Mouse (Mus musculus): ENCODE measurements around the gene Gk5. TPM values are rescaled to one million over a fixed set of nuclear protein-coding genes. Genes with fewer than 3 reads are reported as not detected.
A peak's percentile ranks its signal among the peaks of the same experiment; 100 is the strongest.
"Not testable (repeated sequence)": the region's sequence is repeated elsewhere in the genome, so short reads cannot be mapped to it uniquely, and the experiment has no call there.

Gk5 gene
- polyA plus RNA-seq, 1 experiment from 2014 or later: 3.7 TPM

- Histone ChIP-seq H3K27me3 (ENCODE audit: control insufficient read depth, insufficient read depth, low read length) (no peaks in the 10 kb centered on the region), H3K9me3 (ENCODE audit: control insufficient read depth, low read length) (no peaks in the 10 kb centered on the region), H3K9ac (no peak overlapping the region), H3K4me1 (replicated peaks; ENCODE audit: control insufficient read depth, insufficient read depth, low read length) (no peaks in the 10 kb centered on the region), H3K27ac (no peak overlapping the region), H3K4me2 (replicated peaks) (no peak overlapping the region), H3K4me3 (replicated peaks; ENCODE audit: low read length) (no peak overlapping the region), H3K36me3 (replicated peaks; ENCODE audit: control insufficient read depth, insufficient read depth) (no peaks in the 10 kb centered on the region)
- ATAC-seq (ENCODE audit: low FRiP score) (no peak), DNase-seq (ENCODE audit: low spot score) (no peak)
- 98% methylated on average over 7 of the region's 7 CpGs for WGBS
Observed at GRCm38 (mm10) chr9:96163443-96163842, 44.3 kb downstream of the Gk5 start.

- not testable (repeated sequence) for H3K9ac ChIP-seq; H3K9me3 ChIP-seq (ENCODE audit: control insufficient read depth, low read length); H3K36me3 ChIP-seq (replicated peaks; ENCODE audit: control insufficient read depth, insufficient read depth); H3K4me2 ChIP-seq (replicated peaks); ATAC-seq (ENCODE audit: low FRiP score); H3K4me3 ChIP-seq (replicated peaks; ENCODE audit: low read length); H3K27me3 ChIP-seq (ENCODE audit: control insufficient read depth, insufficient read depth, low read length); H3K4me1 ChIP-seq (replicated peaks; ENCODE audit: control insufficient read depth, insufficient read depth, low read length); DNase-seq (ENCODE audit: low spot score); H3K27ac ChIP-seq
- WGBS: 98% methylated on average over 13 of the region's 15 CpGs
Observed at GRCm38 (mm10) chr9:96163983-96164382, 44.8 kb downstream of the Gk5 start.

GRCm38 (mm10) chr9:96167168-96167585, 48.0 kb downstream of the Gk5 start:
- DNase-seq (ENCODE audit: low spot score) (peak; percentile 63), ATAC-seq (ENCODE audit: low FRiP score) (no peak)
- Histone ChIP-seq H3K4me3 (replicated peaks; ENCODE audit: low read length) (no peak overlapping the region), H3K4me1 (replicated peaks; ENCODE audit: control insufficient read depth, insufficient read depth, low read length) (no peaks in the 10 kb centered on the region), H3K27me3 (ENCODE audit: control insufficient read depth, insufficient read depth, low read length) (no peaks in the 10 kb centered on the region), H3K9me3 (ENCODE audit: control insufficient read depth, low read length) (no peaks in the 10 kb centered on the region), H3K9ac (no peak overlapping the region), H3K27ac (no peak overlapping the region), H3K4me2 (replicated peaks) (no peak overlapping the region), H3K36me3 (replicated peaks; ENCODE audit: control insufficient read depth, insufficient read depth) (no peaks in the 10 kb centered on the region)
- WGBS: 11% methylated on average over 5 of the region's 5 CpGs

- Histone ChIP-seq H3K4me2 (replicated peaks) (no peak overlapping the region), H3K4me1 (replicated peaks; ENCODE audit: control insufficient read depth, insufficient read depth, low read length) (no peaks in the 10 kb centered on the region), H3K9ac (no peak overlapping the region), H3K9me3 (ENCODE audit: control insufficient read depth, low read length) (no peaks in the 10 kb centered on the region), H3K27ac (no peak overlapping the region), H3K36me3 (replicated peaks; ENCODE audit: control insufficient read depth, insufficient read depth) (no peaks in the 10 kb centered on the region), H3K27me3 (ENCODE audit: control insufficient read depth, insufficient read depth, low read length) (no peaks in the 10 kb centered on the region), H3K4me3 (replicated peaks; ENCODE audit: low read length) (no peak overlapping the region)
- ATAC-seq (ENCODE audit: low FRiP score) (no peak), DNase-seq (ENCODE audit: low spot score) (no peak)
- 69% methylated on average over 3 of the region's 3 CpGs for WGBS
Observed at GRCm38 (mm10) chr9:96170600-96170999, 51.4 kb downstream of the Gk5 start.

- H3K4me3 ChIP-seq (replicated peaks; ENCODE audit: low read length): no peak overlapping the region
Observed at GRCm38 (mm10) chr9:96184909-96185308, 65.7 kb downstream of the Gk5 start.

GRCm38 (mm10) chr9:96186701-96187100, 67.5 kb downstream of the Gk5 start:
- 72% methylated on average over 7 of the region's 7 CpGs for WGBS
- DNase-seq (ENCODE audit: low spot score) (no peak), ATAC-seq (ENCODE audit: low FRiP score) (no peak)
- no peak overlapping the region for H3K4me2 ChIP-seq (replicated peaks)
- no peaks in the 10 kb centered on the region for H3K4me1 ChIP-seq (replicated peaks; ENCODE audit: control insufficient read depth, insufficient read depth, low read length)
- no peak overlapping the region for H3K4me3 ChIP-seq (replicated peaks; ENCODE audit: low read length)
- no peaks in the 10 kb centered on the region for H3K27me3 ChIP-seq (ENCODE audit: control insufficient read depth, insufficient read depth, low read length)
- H3K9me3 ChIP-seq (ENCODE audit: control insufficient read depth, low read length): no peaks in the 10 kb centered on the region
- H3K27ac ChIP-seq: no peak overlapping the region
- H3K9ac ChIP-seq: no peak overlapping the region
- H3K36me3 ChIP-seq (replicated peaks; ENCODE audit: control insufficient read depth, insufficient read depth): no peaks in the 10 kb centered on the region

More at GRCm38 (mm10) chr9:96184909-96185308, 65.7 kb downstream of the Gk5 start:
- no peak for DNase-seq (ENCODE audit: low spot score)
- no peaks in the 10 kb centered on the region for H3K27me3 ChIP-seq (ENCODE audit: control insufficient read depth, insufficient read depth, low read length)
- no peak for ATAC-seq (ENCODE audit: low FRiP score)
- no peak overlapping the region for H3K27ac ChIP-seq
- no peak overlapping the region for H3K4me2 ChIP-seq (replicated peaks)
- WGBS: 85% methylated on average over 4 of the region's 4 CpGs
- no peaks in the 10 kb centered on the region for H3K4me1 ChIP-seq (replicated peaks; ENCODE audit: control insufficient read depth, insufficient read depth, low read length)
- H3K36me3 ChIP-seq (replicated peaks; ENCODE audit: control insufficient read depth, insufficient read depth): no peaks in the 10 kb centered on the region
- H3K9me3 ChIP-seq (ENCODE audit: control insufficient read depth, low read length): no peaks in the 10 kb centered on the region
- H3K9ac ChIP-seq: no peak overlapping the region

- peak; percentile 90 for DNase-seq (ENCODE audit: low spot score)
- Histone ChIP-seq H3K9ac (peak within 1 kb of the TSS; percentile 70), H3K9me3 (ENCODE audit: control insufficient read depth, low read length) (no peaks in the 10 kb centered on the region), H3K27me3 (ENCODE audit: control insufficient read depth, insufficient read depth, low read length) (no peaks in the 10 kb centered on the region), H3K27ac (peak within 1 kb of the TSS; percentile 47), H3K36me3 (replicated peaks; ENCODE audit: control insufficient read depth, insufficient read depth) (no peaks in the 10 kb centered on the region), H3K4me3 (replicated peaks; ENCODE audit: low read length) (peak within 1 kb of the TSS; percentile 76), H3K4me1 (replicated peaks; ENCODE audit: control insufficient read depth, insufficient read depth, low read length) (peaks cover 11% of the 10 kb centered on the region), H3K4me2 (replicated peaks) (peak within 1 kb of the TSS; percentile 76)
- WGBS: under 1% methylated on average over 72 of the region's 81 CpGs
- ATAC-seq (ENCODE audit: low FRiP score): peak; percentile 99
Observed at GRCm38 (mm10) chr9:96195885-96196622, 76.9 kb downstream of the Gk5 start, which contains the start of gene Tfdp2. Gene Tfdp2, plus strand, starts transcription at chr9:96196275.

GRCm38 (mm10) chr9:96196636-96197181, 77.5 kb downstream of the Gk5 start:
- no peaks in the 10 kb centered on the region for H3K9me3 ChIP-seq (ENCODE audit: control insufficient read depth, low read length)
- WGBS: under 1% methylated on average over 20 of the region's 20 CpGs
- DNase-seq (ENCODE audit: low spot score): peak; percentile 30
- peak overlapping the region; percentile 76 for H3K4me3 ChIP-seq (replicated peaks; ENCODE audit: low read length)
- no peak for ATAC-seq (ENCODE audit: low FRiP score)
- H3K27me3 ChIP-seq (ENCODE audit: control insufficient read depth, insufficient read depth, low read length): no peaks in the 10 kb centered on the region
- H3K9ac ChIP-seq: peak overlapping the region; percentile 70
- peak overlapping the region; percentile 76 for H3K4me2 ChIP-seq (replicated peaks)
- H3K4me1 ChIP-seq (replicated peaks; ENCODE audit: control insufficient read depth, insufficient read depth, low read length): peaks cover 11% of the 10 kb centered on the region
- no peaks in the 10 kb centered on the region for H3K36me3 ChIP-seq (replicated peaks; ENCODE audit: control insufficient read depth, insufficient read depth)
- peak overlapping the region; percentile 47; the same call in 1 of the 2 replicates for H3K27ac ChIP-seq

- H3K4me1 ChIP-seq (replicated peaks; ENCODE audit: control insufficient read depth, insufficient read depth, low read length): peaks cover 11% of the 10 kb centered on the region
- whole genome bisulfite sequencing: 75% methylated on average over 9 of the region's 9 CpGs
- H3K9me3 ChIP-seq (ENCODE audit: control insufficient read depth, low read length): no peaks in the 10 kb centered on the region
- H3K4me3 ChIP-seq (replicated peaks; ENCODE audit: low read length): no peak overlapping the region
- ATAC-seq (ENCODE audit: low FRiP score): no peak
- no peak for DNase-seq (ENCODE audit: low spot score)
- no peak overlapping the region for H3K9ac ChIP-seq
- H3K4me2 ChIP-seq (replicated peaks): peak overlapping the region; percentile 76
- H3K27me3 ChIP-seq (ENCODE audit: control insufficient read depth, insufficient read depth, low read length): no peaks in the 10 kb centered on the region
- no peaks in the 10 kb centered on the region for H3K36me3 ChIP-seq (replicated peaks; ENCODE audit: control insufficient read depth, insufficient read depth)
- no peak overlapping the region for H3K27ac ChIP-seq
Observed at GRCm38 (mm10) chr9:96197806-96198205, 78.6 kb downstream of the Gk5 start.
